Mouse (Mus musculus) fibroblast of lung, adult 2 months (primary cell): ENCODE measurements around the gene Rint1.

ENCODE experiments used
- DNase-seq: peaks from one replicate; pipeline ENCODE4 v3.0.0-alpha.2; 2011; ENCODE audit warnings: low read depth

Rint1 gene

DNA sequence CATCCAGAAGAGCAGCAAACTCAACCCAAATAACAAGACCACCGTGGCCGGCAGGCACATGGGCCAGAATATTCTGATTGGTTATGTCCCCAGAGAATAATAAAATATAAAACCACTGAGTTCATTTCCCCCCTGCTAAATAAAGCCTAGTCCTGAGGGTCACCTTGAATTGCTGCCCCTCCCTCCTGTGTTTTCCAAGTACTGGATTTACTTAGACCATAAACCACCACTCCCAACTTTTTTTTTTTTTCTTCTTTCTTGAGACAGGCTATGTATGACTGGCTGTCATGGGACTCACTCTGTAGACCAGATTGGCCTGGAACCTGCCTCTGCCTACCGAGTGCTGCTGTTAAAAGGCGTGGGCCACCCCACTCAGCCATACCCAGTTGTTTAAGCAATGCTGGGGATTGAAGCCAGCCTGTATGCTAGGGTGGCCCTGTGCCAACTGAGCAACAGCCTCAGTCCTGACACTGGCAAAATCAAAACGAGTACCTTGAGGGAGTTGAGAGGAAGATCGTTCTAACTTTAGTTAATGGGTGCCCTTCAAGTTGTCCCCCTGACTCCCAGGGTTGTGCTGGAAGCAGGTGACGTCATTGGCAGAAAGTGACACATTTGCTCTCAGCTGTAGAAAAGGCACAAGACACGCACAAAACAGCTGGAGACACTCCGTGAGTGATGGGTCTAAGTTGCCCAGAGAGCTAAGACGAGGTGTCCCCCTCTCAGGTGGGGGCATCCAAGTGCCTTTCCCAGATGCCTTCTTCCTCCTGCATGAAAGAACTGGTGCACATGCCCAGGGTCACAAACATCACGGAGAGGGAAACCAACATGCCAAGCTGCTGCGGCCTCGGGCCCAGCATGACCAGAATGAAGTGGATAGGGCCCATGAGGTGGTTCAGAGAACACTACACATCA is 76.8 kb downstream of the Rint1 start:
- no peak for DNase-seq

DNA sequence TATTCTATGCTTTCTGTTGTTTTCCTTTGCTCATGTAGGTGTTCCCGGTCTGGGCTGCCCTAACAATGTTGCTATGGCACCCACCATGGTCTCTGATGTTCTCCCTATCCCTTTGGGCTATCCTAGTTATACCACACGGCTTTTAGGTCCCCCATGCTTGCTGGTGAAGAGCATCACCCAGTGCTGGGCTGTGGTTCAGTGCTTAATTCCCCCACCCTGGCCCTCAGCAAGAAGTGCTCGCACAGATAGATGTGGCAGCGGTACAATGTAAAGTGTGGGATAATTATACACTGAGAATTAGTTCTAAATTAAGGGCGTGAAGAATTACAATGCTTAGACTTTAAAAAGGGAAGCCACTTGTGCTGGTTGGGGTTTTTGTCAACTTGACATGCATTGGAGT is 78.4 kb downstream of the Rint1 start:
- DNase-seq, result no peak
